Mouse (Mus musculus): ENCODE results near the gene Ptp4a2.
"Not testable (repeated sequence)": the region's sequence is repeated elsewhere in the genome, so short reads cannot be mapped to it uniquely, and the experiment has no call there.

The Ptp4a2 gene

DNA sequence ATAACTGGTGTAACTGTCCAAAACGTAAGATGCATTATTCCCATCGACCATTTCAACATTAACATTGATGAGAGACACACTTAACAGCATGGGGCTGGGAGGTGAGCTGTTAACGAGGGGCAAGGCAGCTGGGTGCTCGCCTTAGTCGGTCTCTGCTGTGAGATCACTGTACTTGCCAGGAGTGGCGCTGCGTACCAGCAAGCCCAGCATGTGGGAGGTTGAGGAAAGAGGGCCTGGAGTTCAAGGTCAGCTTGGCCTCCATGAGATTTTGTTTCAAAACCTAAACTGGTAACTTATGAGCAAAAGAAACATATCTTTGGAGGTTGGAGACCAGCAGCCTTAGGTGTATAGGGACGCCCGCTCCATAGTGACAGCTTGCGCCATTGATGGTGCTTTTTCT, 78.6 kb downstream of the Ptp4a2 start:
- no peak for DNase-seq

DNA sequence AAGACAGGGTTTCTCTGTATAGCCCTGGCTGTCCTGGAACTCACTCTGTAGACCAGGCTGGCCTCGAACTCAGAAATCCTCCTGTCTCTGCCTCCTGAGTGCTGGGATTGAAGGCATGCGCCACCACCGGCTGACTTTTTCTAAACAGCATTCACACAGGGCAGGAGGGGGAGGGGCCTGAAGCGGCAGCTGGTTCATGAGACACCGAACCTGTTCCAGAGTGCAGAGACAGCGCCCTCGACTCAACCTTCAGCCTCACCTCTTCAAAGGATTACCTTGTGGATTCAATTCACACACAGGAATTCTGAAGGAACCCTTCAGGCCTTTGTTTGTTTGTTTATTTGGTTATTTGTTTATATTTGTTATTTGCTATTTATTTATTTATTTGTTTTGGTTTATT, 79.1 kb downstream of the Ptp4a2 start:
- no peak for DNase-seq

DNA sequence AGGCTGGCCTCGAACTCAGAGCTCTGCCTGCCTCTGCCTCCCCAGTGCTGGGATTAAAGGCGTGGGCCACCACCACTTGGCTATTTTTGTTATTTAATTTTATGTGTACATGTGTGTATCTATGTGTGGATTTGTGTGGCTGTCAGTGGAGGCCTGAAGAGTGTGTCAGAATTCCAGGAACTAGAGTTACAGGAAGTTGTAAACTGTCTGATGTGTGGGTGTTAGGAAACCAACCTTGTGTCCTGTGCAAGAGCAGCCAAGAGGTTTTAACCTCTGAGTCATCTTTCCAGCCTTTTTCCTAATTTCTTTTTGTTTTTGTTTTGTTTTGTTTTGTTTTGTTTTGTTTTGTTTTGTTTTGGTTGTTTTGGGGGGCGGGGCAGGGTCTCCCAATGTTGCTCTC, 83.8 kb downstream of the Ptp4a2 start:
- DNase-seq = no peak

DNA sequence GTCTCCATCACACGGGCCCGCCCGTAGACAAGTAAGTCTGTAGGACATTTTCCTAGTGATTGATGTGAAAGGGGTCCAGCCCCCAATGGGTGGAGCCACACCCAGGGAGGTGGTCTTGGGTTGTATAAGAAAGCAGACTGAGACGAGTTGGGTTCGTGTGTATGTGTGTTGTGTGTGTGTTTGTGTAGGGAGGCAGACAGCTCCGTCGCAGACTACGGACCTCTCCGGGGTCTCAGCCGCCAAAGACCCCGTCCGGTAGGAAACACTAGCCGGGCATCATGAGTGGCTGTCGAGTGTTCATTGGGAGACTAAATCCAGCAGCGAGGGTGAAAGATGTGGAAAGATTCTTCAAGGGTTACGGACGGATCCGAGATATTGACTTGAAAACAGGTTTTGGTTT, 87.8 kb downstream of the Ptp4a2 start:
- DNase-seq = not testable (repeated sequence)

Measured in kidney, postnatal 25 days (tissue).